Mouse (Mus musculus) gastrocnemius, postnatal 10 days (tissue): ENCODE data around the gene Pglyrp1. TPM values are rescaled to one million over a fixed set of nuclear protein-coding genes. Genes with fewer than 3 reads are reported as not detected.
"Not testable (repeated sequence)": the region's sequence is repeated elsewhere in the genome, so short reads cannot be mapped to it uniquely, and the experiment has no call there.

Experiments
- DNase-seq: peaks from one replicate; pipeline ENCODE4 v3.0.0; 2021; ENCODE audit warnings: mixed read lengths
- long read RNA-seq, 2 experiments: library from polyadenylated mRNA; stranded (forward); transcript quantifications; one replicate each; pipeline ENCODE4 v2.0.0; 2021
- total RNA-seq, 2 experiments: library from RNA; stranded (reverse); gene quantifications; 2 replicates each; pipeline ENCODE4 v1.2.3; 2021

Gene Pglyrp1
- total RNA-seq, result 1 to 10 TPM in 1 of 2 experiments, under 1 TPM in 1; 0.73 to 3.7 TPM
- long read RNA-seq, experiment 1, partial matches to known transcripts, result 0 of 1 reads
- long read RNA-seq, experiment 1, other reads (novel, unspliced or antisense), result 0 of 1 reads
- long read RNA-seq, experiment 2, partial matches to known transcripts, result 0 of 1 reads
- long read RNA-seq, experiment 2, other reads (novel, unspliced or antisense), result 1 of 1 reads

DNA sequence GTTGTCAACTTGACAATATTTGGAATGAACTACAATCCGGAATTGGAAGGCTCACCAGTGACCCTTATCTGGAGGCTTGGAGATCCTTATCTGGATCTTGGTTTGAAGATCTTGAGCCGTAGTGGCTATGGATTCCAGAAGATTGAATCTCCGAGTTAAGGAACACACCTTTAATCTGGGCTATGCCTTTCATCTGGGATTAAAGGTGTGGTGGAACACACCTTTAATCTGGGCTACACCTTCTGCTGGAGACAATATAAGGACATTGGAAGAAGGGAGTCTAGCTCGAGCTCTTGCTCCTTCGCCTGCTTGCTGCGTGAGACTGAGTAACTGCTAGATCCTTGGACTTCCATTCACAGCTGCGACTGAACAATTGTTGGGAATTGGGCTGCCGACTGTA, at the start of gene Pglyrp1:
Pglyrp1 (plus strand) TSS at position 301 of the 400 bp plus-strand sequence.
- not testable (repeated sequence) for DNase-seq

DNA sequence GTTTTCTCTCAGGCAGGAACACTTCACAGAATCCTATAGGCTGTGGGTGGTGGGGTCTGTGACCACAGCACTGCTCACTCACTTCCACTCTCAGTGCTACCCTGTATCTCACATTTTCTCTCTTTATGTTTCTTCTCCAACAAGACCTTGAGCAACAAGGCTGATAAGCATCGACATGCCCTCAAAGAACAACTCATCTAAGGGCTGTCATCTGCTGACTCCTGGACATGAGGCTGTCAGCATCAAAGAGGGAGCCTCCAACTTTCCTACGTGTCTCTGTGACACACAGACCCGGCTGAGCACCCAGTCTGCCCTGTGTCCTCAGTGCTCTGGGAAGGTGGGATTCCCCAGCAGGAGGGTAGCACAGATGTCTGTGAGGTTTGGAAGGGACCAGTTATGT, 49.6 kb upstream of the Pglyrp1 start, which contains the start of gene Psg17:
Psg17 (minus strand) TSS at position 101 of the 400 bp plus-strand sequence.
- no peak for DNase-seq

DNA sequence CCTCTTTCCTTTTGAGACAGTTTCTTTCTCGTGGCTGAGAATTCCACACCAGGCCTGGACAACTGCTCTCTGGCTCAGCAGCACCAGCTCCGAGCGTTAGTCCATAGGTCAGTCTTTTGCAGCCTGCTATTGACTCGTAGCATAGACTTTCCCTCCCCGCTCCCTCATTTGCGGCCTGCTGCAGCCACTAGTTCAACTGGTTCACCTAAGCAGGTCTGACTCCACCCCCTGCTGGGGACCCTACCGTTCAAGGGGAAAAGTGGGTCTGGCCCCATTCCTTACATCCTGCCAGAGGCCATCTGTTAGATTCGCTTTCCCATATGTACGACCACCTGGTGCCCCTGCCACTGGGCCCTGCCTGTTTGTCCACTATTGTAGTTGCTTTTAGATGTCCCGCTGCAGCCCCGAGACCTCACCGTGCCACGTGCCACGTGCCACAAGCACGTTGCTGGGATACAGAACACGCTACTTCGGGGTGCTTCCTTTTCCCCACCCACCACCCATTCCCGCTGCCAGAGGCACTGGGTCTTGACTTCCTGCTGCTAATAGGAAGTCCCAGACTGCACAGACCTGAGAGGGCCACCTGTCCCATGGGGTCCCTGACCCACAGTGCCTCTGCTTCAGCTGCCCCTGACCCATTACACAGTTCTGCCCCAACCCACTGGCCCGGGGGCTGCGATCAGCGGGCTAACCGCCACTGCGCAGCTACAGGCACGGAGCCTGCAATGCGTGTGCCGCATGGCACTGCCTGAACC, 43.2 kb upstream of the Pglyrp1 start:
- DNase-seq, result no peak

DNA sequence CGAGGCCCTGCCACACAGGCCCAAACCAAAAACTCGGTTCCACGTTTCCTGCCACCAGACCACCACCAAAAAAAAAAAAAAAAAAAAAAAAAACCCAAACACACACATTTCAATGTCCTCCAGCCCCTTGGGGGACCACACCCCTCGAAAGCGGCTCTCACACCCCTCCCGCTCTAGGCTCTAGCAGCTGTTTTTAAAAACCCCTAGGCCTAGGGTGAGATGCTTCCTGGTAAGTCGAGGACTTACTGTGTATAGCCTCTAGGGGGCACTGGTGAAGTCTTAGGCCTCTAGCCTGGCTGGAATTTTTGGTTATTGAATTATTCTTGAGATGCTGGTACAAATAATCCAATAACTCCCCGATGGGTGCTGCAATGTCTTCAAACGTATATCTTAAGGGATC, 42.5 kb upstream of the Pglyrp1 start:
- no peak for DNase-seq

DNA sequence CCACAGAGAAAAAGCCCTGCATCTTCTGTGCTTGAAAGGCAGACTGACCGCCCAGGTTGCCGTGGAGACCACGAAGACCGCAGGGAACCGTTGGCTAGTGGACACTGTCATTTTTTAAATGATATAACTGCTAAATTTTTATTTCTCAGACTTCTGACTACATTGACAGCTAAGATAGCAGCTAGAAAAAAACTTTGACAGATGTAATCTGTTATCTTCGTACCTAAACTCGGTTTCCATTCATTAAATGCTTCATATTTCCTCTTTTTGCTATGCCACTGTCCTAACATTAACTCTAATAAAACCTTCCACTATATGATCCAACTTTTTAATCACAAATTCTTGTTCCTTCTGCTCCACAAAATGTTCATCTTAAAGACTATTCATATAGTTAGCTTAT, 41.6 kb upstream of the Pglyrp1 start:
- no peak for DNase-seq

DNA sequence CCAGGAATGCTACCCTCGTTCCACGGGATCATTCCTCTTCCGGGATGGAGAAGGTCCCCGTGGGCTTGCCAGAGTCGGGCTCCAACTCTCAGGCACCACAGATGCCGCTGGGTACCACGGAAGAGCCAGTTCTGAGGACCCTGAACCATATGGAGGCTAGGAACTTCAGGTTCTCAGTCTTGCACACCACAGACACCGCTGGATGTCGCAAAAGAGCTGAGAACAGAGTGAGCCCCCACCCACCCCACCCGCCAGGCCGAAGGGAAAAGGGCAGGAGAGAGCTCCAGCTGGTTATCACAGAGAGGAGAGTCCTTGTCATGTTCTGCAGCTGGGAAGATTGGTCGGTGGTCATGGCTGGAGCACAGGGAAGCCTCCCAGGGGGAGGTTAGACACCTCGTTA, 38.8 kb upstream of the Pglyrp1 start:
- DNase-seq, result no peak

DNA sequence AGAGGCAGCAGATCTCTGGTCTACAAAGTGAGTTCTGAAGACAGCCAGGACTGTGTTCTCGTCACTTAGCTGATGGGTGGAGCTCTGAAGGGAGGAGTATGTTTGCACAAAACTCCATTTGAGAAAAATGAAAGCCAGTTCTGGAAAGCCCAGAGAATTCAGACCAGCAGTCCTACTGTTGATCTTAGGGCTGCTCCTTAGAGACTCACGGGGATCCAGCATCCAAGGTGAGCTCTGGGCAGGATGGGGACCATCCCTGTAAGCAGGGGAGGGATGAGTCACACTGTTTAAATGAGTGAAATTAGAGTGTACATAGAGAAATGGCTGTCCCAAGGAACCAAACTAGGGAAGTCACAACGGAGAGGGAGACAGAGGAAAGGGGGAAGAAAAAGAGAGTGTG, 31.3 kb upstream of the Pglyrp1 start, which contains the start of gene Mill2:
Mill2 (plus strand) TSS at position 102 of the 400 bp plus-strand sequence.
- no peak for DNase-seq

DNA sequence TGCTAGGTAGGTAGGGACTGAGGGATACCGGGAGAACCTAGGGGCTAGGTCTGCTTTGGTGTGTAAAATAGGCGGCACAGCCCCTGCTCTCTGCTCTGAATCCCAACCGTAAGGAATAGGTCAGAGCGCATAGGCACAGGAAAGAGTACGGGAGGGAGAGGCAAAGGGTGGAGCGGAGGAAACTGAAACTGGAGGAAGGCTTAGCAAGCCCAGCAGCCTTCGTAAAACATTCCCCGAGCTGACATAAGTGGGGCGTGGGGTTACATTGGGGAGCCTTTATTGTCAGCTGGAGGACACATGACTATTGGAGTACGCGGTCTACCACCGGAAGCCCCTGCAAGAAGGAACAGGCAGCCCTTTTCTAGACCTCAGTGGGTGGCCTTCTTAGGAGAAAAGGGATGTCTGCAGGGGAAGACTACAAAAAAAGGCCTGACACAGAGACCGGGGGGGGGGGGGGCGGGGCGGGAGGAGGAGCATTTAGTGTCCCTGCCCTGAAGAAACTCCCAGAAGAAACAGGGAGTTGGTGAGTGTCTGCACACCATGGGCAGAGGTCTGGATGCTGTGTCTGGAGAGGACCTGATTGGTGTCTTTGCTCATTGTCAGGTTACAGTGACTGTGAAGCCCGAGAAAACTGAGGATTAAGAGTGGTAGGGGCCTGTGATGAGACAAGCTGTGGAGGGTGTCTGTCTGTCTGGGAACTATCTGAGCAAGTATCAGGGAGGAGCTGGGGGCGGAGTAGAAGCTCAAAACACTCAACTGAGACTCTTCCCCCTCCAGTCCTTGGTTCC, 30.6 kb upstream of the Pglyrp1 start:
- peak; percentile 26 for DNase-seq

DNA sequence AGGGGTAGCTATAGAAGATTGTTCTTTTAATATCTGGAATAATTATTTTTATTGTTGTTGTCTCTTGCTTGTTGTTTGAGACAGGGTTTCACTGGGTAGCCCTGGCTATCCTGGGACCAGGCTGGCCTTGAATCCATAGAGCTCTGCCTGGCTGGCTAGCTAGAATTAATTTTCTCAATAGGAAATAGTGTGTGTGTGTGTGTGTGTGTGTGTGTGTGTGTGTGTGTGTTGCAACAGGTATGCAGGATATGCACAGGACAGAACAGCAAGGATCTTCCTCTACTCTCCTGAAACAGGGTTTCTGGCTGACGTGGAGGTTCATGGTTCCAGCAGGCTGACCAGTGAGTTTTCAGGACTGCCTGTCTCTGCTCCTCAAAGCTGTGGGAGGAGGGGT, 30.0 kb upstream of the Pglyrp1 start:
- no peak for DNase-seq

DNA sequence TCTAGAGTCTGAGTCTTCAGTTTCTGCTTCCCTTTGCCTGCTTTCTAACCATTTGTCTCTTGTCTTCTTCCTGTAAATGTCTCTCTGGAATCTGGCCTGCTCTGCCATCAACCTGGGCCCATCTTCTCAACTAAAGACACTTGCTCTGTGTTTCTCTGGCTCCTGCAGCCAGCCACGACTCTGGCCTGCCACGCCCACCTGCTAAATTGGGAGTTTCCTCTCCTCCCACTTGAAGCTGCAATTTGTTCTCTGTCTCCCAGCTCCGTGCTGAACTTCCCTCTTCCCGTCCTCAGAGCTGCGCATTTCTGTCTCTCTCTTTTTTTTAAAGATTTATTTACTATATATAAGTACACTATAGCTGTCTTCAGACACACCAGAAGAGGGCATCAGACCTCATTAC, 26.3 kb upstream of the Pglyrp1 start:
- DNase-seq, result no peak

DNA sequence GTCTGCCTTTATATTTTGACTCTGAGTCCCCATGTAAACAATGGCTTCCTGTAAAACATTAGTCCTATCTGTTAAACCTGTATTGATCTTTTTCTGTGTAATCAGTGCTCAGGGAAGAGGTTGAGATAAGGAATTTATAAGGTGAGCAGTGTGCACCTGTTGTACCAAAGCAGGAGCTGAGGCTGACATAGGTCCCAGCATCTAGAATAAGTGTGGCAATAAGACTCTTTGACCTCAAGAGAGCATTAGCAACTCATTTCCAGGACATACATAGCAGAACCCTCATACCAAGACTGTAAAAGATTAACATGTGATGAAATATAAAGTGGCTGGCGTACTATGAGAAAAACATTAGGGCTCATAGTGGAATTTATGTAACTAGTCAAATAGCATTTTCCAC, 22.7 kb upstream of the Pglyrp1 start:
- no peak for DNase-seq

DNA sequence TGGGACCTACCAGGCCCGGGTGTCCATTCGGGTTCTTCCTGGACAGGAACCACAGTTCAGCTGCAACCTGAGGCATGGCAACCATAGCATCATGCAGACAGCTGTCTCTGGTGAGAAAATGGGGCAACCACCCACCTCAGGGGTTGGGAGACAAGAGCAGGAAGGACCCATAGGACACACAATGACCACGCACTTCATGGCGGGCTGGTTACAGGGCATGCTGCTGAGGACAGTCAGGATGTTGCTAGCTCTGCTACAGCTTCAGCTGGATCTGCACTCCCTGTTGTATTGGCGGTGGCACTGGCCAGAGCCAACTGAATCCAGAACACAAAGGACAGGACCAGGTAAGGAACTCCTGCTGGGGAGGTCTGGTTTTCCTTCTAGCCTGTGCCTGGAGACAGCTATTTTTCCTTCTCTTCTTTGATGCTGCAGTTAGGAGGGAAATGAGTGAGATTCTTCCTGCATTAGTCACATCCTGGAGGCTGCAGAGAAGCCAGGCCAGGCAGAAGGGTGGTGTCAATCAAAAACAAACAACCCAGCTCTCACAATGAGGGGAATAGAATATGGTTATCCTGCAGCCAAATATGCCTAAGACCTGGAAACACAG, 12.7 kb upstream of the Pglyrp1 start:
- no peak for DNase-seq

DNA sequence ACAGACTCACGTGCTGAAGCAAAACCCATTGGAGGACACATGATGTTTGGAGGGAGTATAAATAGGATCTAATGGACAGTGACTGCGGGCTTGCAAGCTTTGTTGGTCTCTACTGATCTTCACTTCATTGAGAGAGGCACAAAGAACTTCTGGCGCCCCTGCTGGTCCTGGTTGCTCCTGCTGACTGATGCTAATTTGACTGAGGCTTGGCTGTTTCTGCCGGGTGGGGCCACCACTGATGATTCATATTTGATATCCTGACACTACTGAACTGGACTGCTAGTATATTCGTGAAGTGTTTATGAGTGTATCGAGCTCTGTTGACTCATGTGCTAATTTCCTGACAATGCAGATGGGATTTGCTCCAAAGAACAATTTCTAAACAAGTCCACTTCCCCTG, 8.3 kb upstream of the Pglyrp1 start:
- DNase-seq, result no peak

DNA sequence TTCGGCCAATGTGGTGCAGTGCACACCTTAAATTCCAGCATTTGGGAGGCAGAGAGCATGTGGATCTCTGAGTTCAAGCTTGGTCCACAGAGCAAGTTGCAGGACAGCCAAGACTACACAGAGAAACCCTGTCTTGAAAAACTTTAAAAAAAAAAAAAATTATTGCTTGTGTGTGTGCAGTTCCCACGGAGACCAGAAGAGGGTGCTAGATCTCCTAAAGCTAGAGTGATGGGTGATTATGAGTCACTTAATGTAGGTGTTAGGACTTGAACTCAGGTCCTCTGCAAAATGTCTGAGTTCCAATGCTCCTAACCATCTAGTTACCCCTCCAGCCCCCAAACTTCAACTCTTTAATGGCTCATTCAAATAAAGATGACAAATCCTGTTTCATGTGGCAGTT, 2.6 kb upstream of the Pglyrp1 start:
- DNase-seq, result no peak

DNA sequence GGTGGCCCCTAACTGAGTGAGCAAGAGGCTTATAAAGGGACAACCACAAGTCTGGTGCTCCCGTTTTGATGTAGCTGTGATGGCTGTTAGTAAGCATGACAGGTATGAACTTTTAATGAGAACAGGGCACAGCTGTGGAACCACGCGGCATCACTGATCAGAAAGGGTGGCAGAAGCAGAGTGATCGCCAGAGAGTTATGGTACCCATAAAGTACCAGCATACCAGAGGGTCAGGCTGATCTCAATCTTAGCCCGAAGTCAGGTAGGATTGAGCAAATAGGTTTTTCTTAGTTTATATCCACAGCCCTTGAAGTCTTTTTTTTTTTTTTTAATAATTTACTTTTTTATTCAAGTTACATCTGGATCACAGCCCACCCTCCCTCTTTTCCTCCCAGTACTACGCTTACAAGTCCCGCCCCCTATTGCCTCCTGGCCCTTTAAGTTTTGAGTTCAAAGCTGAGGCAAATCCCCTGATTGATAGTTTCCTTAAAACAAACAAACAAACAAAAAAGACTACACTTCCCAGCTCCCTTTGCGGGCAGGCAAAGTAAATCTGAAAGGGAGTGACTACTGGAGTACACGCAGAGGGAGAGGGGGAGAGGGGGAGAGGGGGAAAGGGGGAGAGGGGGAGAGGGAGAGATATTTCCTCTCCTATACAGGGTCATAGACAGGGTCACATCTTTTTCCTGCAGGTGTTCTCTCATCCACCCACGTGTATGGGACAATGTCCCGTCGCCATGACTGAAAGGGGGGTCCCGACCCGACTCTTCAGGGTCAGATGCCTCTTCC, 1.1 kb downstream of the Pglyrp1 start:
- no peak for DNase-seq

DNA sequence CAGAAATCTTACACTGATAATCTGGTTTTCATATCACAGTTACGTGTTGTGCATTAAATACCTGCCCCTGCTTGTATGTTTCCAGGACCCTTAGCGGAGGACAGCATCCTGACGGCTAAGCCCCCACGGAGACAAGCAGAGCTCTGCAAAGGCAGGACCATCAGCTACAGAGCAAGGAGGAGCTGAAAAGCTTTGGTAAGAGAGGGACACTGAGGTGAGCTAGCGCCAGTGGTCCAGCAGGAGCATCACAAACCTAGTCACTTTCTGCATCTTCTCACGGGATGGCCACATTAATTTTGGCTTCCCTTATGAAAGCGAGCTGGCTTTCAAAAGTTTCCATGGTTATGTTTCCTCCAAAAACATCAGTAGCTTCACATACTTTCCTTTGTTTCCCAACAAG, 1.7 kb downstream of the Pglyrp1 start:
- DNase-seq, result no peak

DNA sequence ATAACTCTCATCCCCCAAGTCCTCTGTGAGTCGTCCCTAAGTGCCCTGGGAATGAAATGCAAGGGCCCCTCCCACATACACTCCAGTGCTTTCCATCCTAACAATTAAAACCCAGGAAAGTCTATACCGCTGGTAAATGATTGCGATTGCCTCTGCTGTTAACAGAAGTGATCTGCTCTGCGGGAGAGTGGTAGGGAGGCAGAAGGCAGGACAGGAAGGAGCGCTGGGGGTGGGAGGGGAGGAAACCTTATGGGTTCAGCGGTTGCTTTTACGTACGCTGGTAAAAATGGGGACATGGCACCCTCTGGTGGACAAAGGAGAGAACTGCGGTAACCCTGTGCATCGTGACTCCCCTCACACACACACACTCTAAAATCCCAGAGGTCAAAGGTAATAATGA, 2.1 kb downstream of the Pglyrp1 start:
- DNase-seq, result peak; percentile 49

DNA sequence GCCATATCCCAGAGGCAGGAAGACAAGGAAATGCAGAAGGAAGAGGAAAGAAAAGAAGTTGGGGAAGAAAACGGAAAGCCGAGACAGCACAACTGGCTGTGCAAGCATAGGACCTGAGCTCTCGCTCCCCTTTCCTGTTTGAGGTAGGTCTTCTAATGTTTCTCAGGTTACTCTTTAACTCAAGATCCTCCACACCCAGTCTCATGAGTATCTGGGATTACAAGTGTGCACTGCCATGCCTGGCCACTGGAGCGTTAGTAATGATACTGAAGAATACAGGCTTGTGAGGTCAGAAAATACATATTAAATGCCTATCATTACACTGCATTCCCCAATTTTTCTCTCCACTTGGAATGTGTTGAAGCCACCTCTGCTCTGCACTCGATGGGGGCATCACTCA, 4.2 kb downstream of the Pglyrp1 start:
- DNase-seq, result no peak

DNA sequence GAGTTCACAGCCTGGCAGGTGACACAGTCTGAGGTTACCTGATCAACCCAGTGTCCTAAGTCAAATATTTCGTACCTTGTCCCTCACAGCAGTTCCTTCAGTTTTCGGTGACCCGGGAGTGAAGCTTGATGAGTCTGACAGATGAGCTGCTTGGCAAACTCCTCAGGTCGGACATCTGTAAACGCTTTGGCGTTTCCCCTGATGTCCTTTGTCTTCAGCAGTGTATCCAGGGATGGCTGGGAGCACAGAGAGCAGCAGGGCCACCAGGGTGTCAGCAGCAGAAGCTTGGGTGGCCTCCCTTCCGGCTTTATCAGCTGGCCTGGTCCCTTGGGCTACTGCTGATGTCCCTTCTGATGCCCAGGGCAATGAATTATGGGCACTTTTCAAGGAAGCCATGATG, 7.6 kb downstream of the Pglyrp1 start:
- DNase-seq, result no peak

DNA sequence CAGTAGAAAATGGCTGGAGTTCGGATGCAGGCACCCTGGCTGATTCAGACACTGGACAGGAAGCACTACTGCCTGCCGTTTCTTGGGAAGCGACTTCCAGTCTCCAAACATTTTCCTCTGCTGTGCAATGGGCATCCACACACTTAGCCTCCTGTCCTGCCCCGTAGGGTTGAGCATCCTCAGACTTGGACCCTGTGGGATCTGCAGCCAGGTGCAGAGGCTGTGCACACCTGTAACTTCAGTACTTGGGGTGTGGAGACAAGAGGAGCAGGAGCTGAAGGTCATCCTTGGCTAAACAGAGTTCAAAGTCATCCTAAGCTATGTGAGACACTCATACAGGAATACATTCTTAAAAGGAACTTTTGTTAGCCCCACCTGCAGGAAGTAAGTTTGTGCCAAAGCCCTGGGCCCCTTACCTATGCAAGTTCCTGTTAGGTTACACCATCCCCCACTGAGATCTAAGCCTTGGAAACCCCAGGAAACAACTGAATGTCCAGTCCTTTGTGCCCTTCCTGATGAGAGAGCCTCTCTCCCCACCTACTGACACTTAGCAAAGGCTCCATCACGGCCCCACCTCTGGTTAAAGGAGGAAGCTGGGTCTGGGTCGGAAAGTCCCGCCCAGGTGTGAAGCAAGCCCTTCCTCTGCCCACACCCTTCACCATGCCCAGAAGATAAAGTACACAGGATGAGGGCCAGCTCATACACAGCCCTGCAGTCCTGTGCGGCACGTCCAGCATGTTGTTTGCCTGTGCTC, 13.0 kb downstream of the Pglyrp1 start:
- no peak for DNase-seq

DNA sequence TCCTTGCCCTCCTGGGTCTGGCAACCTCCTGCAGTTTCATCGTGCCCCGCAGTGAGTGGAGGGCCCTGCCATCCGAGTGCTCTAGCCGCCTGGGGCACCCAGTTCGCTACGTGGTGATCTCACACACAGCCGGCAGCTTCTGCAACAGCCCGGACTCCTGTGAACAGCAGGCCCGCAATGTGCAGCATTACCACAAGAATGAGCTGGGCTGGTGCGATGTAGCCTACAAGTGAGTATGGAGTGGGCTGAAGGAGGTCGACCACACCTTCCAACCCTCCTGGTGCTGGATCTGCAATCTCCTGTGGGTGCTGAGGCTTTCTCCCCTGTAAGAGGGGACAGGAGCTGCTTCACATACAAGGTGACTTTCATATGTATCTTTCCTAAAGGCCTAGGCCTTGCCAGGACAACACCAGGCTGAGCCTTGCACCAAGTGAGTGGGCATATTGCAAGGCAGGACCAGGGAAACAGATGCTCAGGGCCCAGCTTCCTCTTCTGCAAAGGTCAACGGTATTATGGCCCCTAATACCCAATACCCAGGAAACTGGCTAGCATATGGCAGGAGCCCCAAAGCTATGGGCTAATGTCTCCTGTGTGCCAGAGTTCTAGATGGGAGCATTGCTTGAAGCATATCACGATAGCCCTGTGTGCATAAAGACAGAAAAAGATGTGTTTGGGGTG, 13.8 kb downstream of the Pglyrp1 start:
- no peak for DNase-seq
